Mouse (Mus musculus) liver, postnatal 0 days (tissue): ENCODE measurements around the gene Ipcef1. TPM values are rescaled to one million over a fixed set of nuclear protein-coding genes. Genes with fewer than 3 reads are reported as not detected.

Experiments used
- ATAC-seq: fragments of 200-750 bp; cut with Nextera tagmentation; 2 replicates; pipeline ENCODE4 v1.8.0; 2017; ENCODE audit warnings: mild to moderate bottlenecking, moderate library complexity
- DNase-seq: peaks from one replicate; pipeline ENCODE4 v3.0.0-alpha.2; 2016
- H3K27ac ChIP-seq: fragments of 300-500 bp; sonication (generic); 2 replicates; pipeline ENCODE4 v1.5.1; 2014; ENCODE audit warnings: antibody characterized with exemption, moderate library complexity, mild to moderate bottlenecking, low read depth
- H3K27me3 ChIP-seq: fragments of 300-500 bp; sonication (generic); 2 replicates; pipeline ENCODE4 v1.6.1; 2014; ENCODE audit warnings: low read length, control low read depth, mixed read lengths; ENCODE audit not compliant: insufficient read depth
- H3K36me3 ChIP-seq: fragments of 300-500 bp; sonication (generic); replicated peaks from 2 replicates; pipeline ENCODE4 v1.6.1; 2014; ENCODE audit warnings: mild to moderate bottlenecking, control low read depth, low read length, moderate library complexity, mixed read lengths; ENCODE audit not compliant: insufficient read depth
- H3K4me1 ChIP-seq: fragments of 300-500 bp; sonication (generic); 2 replicates; pipeline ENCODE4 v1.6.1; 2014; ENCODE audit warnings: antibody characterized with exemption, mild to moderate bottlenecking, control low read depth; ENCODE audit not compliant: insufficient read depth
- H3K4me2 ChIP-seq: fragments of 300-500 bp; sonication (generic); 2 replicates; pipeline ENCODE4 v1.6.1; 2014; ENCODE audit warnings: low read depth, mild to moderate bottlenecking, low read length, moderate library complexity, mixed read lengths
- H3K4me3 ChIP-seq: fragments of 300-500 bp; sonication (generic); 2 replicates; pipeline ENCODE4 v1.5.1; 2014; ENCODE audit warnings: low read depth, low read length
- H3K9ac ChIP-seq: fragments of 300-500 bp; sonication (generic); replicated peaks from 2 replicates; pipeline ENCODE4 v1.6.1; 2014; ENCODE audit warnings: mild to moderate bottlenecking, moderate library complexity
- H3K9me3 ChIP-seq: fragments of 300-500 bp; sonication (generic); 2 replicates; pipeline ENCODE4 v1.6.1; 2016; ENCODE audit warnings: mild to moderate bottlenecking, control low read depth, low read length, mixed read lengths
- CTCF ChIP-seq: sonication (generic); IDR thresholded peaks from 2 replicates; pipeline ENCODE4 v1.5.1; 2016; ENCODE audit warnings: antibody characterized with exemption, low read depth
- EP300 ChIP-seq: IDR thresholded peaks from 2 replicates; pipeline ENCODE4 v1.6.1; 2016; ENCODE audit warnings: antibody characterized with exemption, low read depth, mild to moderate bottlenecking
- WGBS: fragments of 180-500 bp; shearing (Covaris S2); extraction: QIAGEN DNeasy Blood & Tissue Kit; methylation state at CpG from one replicate; pipeline ENCODE4 v1.1.7; 2014; ENCODE audit not compliant: insufficient replicate concordance; 5-methylcytosine and 5-hydroxymethylcytosine counted together
- polyA plus RNA-seq: library from polyadenylated mRNA; unstranded; fragments of >200 nt; fragmentation: Nextera tagmentation; extraction: Ambion mirVana; gene quantifications from 2 replicates; pipeline ENCODE4 v1.2.1, GENCODE M21; 2015

Ipcef1 gene
- polyA plus RNA-seq, 1 experiment from 2014 or later, result 1.1 TPM

GRCm38 (mm10) chr10:6842225-6842624 lies 210.1 kb downstream of the Ipcef1 start:
- ATAC-seq, result no peak
- H3K9me3 ChIP-seq, result no peaks in the 10 kb centered on the region
- 67% methylated on average over 1 of the region's 1 CpGs for WGBS

More at GRCm38 (mm10) chr10:6842225-6842624, 210.1 kb downstream of the Ipcef1 start:
- DNase-seq, result no peak
- no peak overlapping the region for H3K27ac ChIP-seq
- H3K27me3 ChIP-seq, result no peaks in the 10 kb centered on the region
- no peaks in the 10 kb centered on the region for H3K36me3 ChIP-seq
- no peaks in the 10 kb centered on the region for H3K4me1 ChIP-seq
- no peak overlapping the region for H3K9ac ChIP-seq
- H3K4me3 ChIP-seq, result no peak overlapping the region
- no peak overlapping the region for H3K4me2 ChIP-seq
- no peak for TF ChIP-seq CTCF
- TF ChIP-seq EP300, result no peak

Other genes with a start within 250 kb of the Ipcef1 start
- 3.8 and 3.9 TPM in 2 replicates for gene Cnksr3, start 159.8 kb upstream of the Ipcef1 start, polyA plus RNA-seq